Mouse (Mus musculus): ENCODE data around the gene Pnpla3.

GRCm38 (mm10) chr15:84217969-84218782 lies 50.5 kb downstream of the Pnpla3 start:
- TF ChIP-seq CTCF (IDR thresholded peaks at IDR 0.05; ENCODE audit: low read depth, low read length), result no peak
- TF ChIP-seq POLR2A (IDR thresholded peaks at IDR 0.05; ENCODE audit: extremely low read depth, insufficient read depth, low read length), result no peak

Data from liver, adult 2 months (tissue).